Mouse (Mus musculus) liver, embryonic 16.5 days (tissue): ENCODE results near the gene March4. TPM values are rescaled to one million over a fixed set of nuclear protein-coding genes. Genes with fewer than 3 reads are reported as not detected.

Experiments used
- ATAC-seq: fragments of 200-750 bp; cut with Nextera tagmentation; 2 replicates; pipeline ENCODE4 v1.8.0; 2017; ENCODE audit warnings: low read depth, mild to moderate bottlenecking, moderate number of reproducible peaks, moderate library complexity
- H3K27ac ChIP-seq: fragments of 300-500 bp; sonication (generic); 2 replicates; pipeline ENCODE4 v1.5.1; 2014; ENCODE audit warnings: mild to moderate bottlenecking, low read length
- H3K27me3 ChIP-seq: fragments of 300-500 bp; sonication (generic); 2 replicates; pipeline ENCODE4 v1.6.1; 2014; ENCODE audit warnings: low read depth, low read length, mixed read lengths; ENCODE audit not compliant: control insufficient read depth, insufficient read depth
- H3K36me3 ChIP-seq: fragments of 300-500 bp; sonication (generic); 2 replicates; pipeline ENCODE4 v1.6.1; 2014; ENCODE audit warnings: mild to moderate bottlenecking; ENCODE audit not compliant: control insufficient read depth, insufficient read depth
- H3K4me1 ChIP-seq: fragments of 300-500 bp; sonication (generic); 2 replicates; pipeline ENCODE4 v1.6.1; 2014; ENCODE audit warnings: low read depth, low read length, mixed read lengths; ENCODE audit not compliant: control insufficient read depth
- H3K4me2 ChIP-seq: fragments of 300-500 bp; sonication (generic); 2 replicates; pipeline ENCODE4 v1.6.1; 2014; ENCODE audit warnings: low read depth, low read length, mixed read lengths
- H3K4me3 ChIP-seq: fragments of 300-500 bp; sonication (generic); 2 replicates; pipeline ENCODE4 v1.5.1; 2014; ENCODE audit warnings: low read depth, mild to moderate bottlenecking, low read length
- H3K9ac ChIP-seq: fragments of 300-500 bp; sonication (generic); 2 replicates; pipeline ENCODE4 v1.6.1; 2014; ENCODE audit warnings: low read depth, low read length
- H3K9me3 ChIP-seq: fragments of 300-500 bp; sonication (generic); replicated peaks from 2 replicates; pipeline ENCODE4 v1.6.1; 2016; ENCODE audit warnings: low read length; ENCODE audit not compliant: control insufficient read depth
- WGBS: fragments of 180-500 bp; shearing (Covaris S2); extraction: QIAGEN DNeasy Blood & Tissue Kit; methylation state at CpG from one replicate; pipeline ENCODE4 v1.1.7; 2014; ENCODE audit not compliant: insufficient replicate concordance; 5-methylcytosine and 5-hydroxymethylcytosine counted together
- polyA plus RNA-seq: library from polyadenylated mRNA; unstranded; fragments of >200 nt; fragmentation: Nextera tagmentation; extraction: Ambion mirVana; gene quantifications from 2 replicates; pipeline ENCODE4 v1.2.1, GENCODE M21; 2015

Gene March4
- polyA plus RNA-seq, 1 experiment from 2014 or later: not detected

GRCm38 (mm10) chr1:72506202-72506601, 30.5 kb downstream of the March4 start:
- 58% methylated on average over 10 of the region's 10 CpGs for WGBS
- Histone ChIP-seq H3K36me3 (no peaks in the 10 kb centered on the region), H3K4me2 (no peak overlapping the region), H3K9me3 (no peaks in the 10 kb centered on the region), H3K9ac (no peak overlapping the region), H3K4me3 (no peak overlapping the region), H3K27ac (no peak overlapping the region), H3K4me1 (no peaks in the 10 kb centered on the region), H3K27me3 (no peaks in the 10 kb centered on the region)
- ATAC-seq: no peak

GRCm38 (mm10) chr1:72497609-72498008, 39.1 kb downstream of the March4 start:
- H3K4me3 ChIP-seq: no peak overlapping the region
- no peaks in the 10 kb centered on the region for H3K9me3 ChIP-seq
- H3K4me2 ChIP-seq: no peak overlapping the region
- H3K27ac ChIP-seq: no peak overlapping the region
- no peak overlapping the region for H3K9ac ChIP-seq
- 66% methylated on average over 5 of the region's 5 CpGs for WGBS
- H3K27me3 ChIP-seq: no peaks in the 10 kb centered on the region
- H3K4me1 ChIP-seq: no peaks in the 10 kb centered on the region
- ATAC-seq: no peak
- no peaks in the 10 kb centered on the region for H3K36me3 ChIP-seq

- Histone ChIP-seq H3K4me1 (no peaks in the 10 kb centered on the region), H3K4me3 (no peak overlapping the region), H3K27ac (no peak overlapping the region), H3K9ac (no peak overlapping the region), H3K9me3 (no peaks in the 10 kb centered on the region), H3K36me3 (no peaks in the 10 kb centered on the region), H3K27me3 (no peaks in the 10 kb centered on the region), H3K4me2 (no peak overlapping the region)
- ATAC-seq: no peak
- 63% methylated on average over 3 of the region's 3 CpGs for WGBS
Observed at GRCm38 (mm10) chr1:72493454-72493853, 43.3 kb downstream of the March4 start.

- WGBS: 66% methylated on average over 10 of the region's 10 CpGs
- Histone ChIP-seq H3K27me3 (no peaks in the 10 kb centered on the region), H3K9ac (no peak overlapping the region), H3K9me3 (no peaks in the 10 kb centered on the region), H3K27ac (no peak overlapping the region), H3K4me1 (no peaks in the 10 kb centered on the region), H3K4me3 (no peak overlapping the region), H3K36me3 (no peaks in the 10 kb centered on the region), H3K4me2 (no peak overlapping the region)
- ATAC-seq: no peak
Observed at GRCm38 (mm10) chr1:72492666-72493065, 44.1 kb downstream of the March4 start.

- no peaks in the 10 kb centered on the region for H3K4me1 ChIP-seq
- ATAC-seq: no peak
- H3K27me3 ChIP-seq: no peaks in the 10 kb centered on the region
- no peak overlapping the region for H3K4me2 ChIP-seq
- no peak overlapping the region for H3K27ac ChIP-seq
- no peaks in the 10 kb centered on the region for H3K9me3 ChIP-seq
- H3K9ac ChIP-seq: no peak overlapping the region
- no peak overlapping the region for H3K4me3 ChIP-seq
- no peaks in the 10 kb centered on the region for H3K36me3 ChIP-seq
- 49% methylated on average over 5 of the region's 5 CpGs for WGBS
Observed at GRCm38 (mm10) chr1:72491307-72491706, 45.4 kb downstream of the March4 start.

GRCm38 (mm10) chr1:72490801-72491200, 45.9 kb downstream of the March4 start:
- Histone ChIP-seq H3K27me3 (no peaks in the 10 kb centered on the region), H3K4me2 (no peak overlapping the region), H3K27ac (no peak overlapping the region), H3K4me1 (no peaks in the 10 kb centered on the region), H3K9ac (no peak overlapping the region), H3K9me3 (no peaks in the 10 kb centered on the region), H3K36me3 (no peaks in the 10 kb centered on the region), H3K4me3 (no peak overlapping the region)
- no peak for ATAC-seq
- WGBS: 43% methylated on average over 3 of the region's 3 CpGs

- Histone ChIP-seq H3K4me2 (no peak overlapping the region), H3K4me3 (no peak overlapping the region), H3K27ac (no peak overlapping the region), H3K4me1 (no peaks in the 10 kb centered on the region), H3K36me3 (no peaks in the 10 kb centered on the region), H3K9me3 (no peaks in the 10 kb centered on the region), H3K9ac (no peak overlapping the region), H3K27me3 (no peaks in the 10 kb centered on the region)
- no peak for ATAC-seq
- WGBS: 8% methylated on average over 8 of the region's 8 CpGs
Observed at GRCm38 (mm10) chr1:72490193-72490592, 46.5 kb downstream of the March4 start.

GRCm38 (mm10) chr1:72476594-72476993, 60.1 kb downstream of the March4 start:
- Histone ChIP-seq H3K4me3 (no peak overlapping the region), H3K4me1 (no peaks in the 10 kb centered on the region), H3K27ac (no peak overlapping the region), H3K27me3 (no peaks in the 10 kb centered on the region), H3K9me3 (no peaks in the 10 kb centered on the region), H3K36me3 (no peaks in the 10 kb centered on the region), H3K9ac (no peak overlapping the region), H3K4me2 (no peak overlapping the region)
- no peak for ATAC-seq
- WGBS: 52% methylated on average over 2 of the region's 2 CpGs

GRCm38 (mm10) chr1:72469075-72469474, 67.7 kb downstream of the March4 start:
- Histone ChIP-seq H3K36me3 (no peaks in the 10 kb centered on the region), H3K9me3 (no peaks in the 10 kb centered on the region), H3K27me3 (no peaks in the 10 kb centered on the region), H3K4me2 (no peak overlapping the region), H3K27ac (no peak overlapping the region), H3K4me3 (no peak overlapping the region), H3K9ac (no peak overlapping the region), H3K4me1 (no peaks in the 10 kb centered on the region)
- WGBS: 42% methylated on average over 2 of the region's 2 CpGs
- no peak for ATAC-seq
